Mouse (Mus musculus) cerebellum, adult 11-12 months (tissue): ENCODE data around the gene Pigs.

Experiments used
- DNase-seq: peaks from one replicate; pipeline ENCODE4 v3.0.0; 2022

Pigs gene

DNA sequence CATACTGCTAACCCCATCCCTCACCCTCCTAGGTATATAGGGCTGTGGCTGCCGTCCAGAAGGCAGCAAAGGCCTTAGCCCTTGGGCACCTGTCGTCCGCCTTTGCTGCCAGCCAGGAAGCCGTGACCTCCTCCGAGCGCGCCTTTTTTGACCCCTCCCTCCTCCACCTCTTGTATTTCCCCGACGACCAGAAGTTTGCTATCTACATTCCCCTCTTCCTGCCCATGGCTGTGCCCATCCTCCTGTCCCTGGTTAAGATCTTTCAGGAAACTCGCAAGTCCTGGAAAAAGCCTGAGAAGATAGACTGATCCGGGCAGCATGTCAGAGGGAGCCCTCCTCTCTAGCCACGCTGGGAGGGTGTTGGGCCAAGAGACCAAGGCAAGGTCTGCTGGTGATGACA lies 13.5 kb downstream of the Pigs start:
- DNase-seq: no peak

GRCm38 (mm10) chr11:78343381-78344327 lies 15.4 kb downstream of the Pigs start, which contains the start of gene Unc119:
Gene Unc119 (plus strand): TSS chr11:78343482.
- DNase-seq: peak; percentile 75

DNA sequence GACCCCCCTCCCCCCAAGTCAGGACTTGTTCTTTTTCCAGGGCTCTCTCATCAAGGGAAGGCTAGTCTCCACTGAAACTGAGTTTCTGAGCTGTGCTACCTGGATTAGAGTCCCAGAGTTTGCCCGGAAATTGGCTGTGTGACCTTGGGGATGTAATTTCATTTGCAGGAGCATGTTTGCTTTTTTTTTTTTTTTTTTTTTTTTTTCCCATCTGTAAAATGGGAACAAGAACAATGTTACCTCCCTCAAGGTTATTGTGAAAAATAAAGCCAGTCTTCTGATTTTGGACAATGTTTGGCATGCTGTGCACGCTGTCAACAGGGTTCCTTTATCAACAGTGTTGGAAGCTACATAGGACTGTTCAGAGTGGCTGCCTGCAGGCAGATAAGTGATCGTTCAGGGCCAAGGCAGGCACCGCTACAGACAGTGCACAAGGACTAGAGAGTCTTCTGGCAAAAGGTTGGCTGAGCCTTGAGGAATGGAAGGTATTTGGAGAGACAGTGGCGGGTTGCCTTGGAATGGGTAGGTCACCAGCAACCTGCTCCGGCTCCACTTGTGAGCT lies 16.2 kb downstream of the Pigs start:
- DNase-seq: no peak

GRCm38 (mm10) chr11:78344890-78345715 lies 16.9 kb downstream of the Pigs start:
- no peak for DNase-seq

- DNase-seq: no peak
These were observed 17.6 kb downstream of the Pigs start for GRCm38 (mm10) chr11:78345801-78346200.

DNA sequence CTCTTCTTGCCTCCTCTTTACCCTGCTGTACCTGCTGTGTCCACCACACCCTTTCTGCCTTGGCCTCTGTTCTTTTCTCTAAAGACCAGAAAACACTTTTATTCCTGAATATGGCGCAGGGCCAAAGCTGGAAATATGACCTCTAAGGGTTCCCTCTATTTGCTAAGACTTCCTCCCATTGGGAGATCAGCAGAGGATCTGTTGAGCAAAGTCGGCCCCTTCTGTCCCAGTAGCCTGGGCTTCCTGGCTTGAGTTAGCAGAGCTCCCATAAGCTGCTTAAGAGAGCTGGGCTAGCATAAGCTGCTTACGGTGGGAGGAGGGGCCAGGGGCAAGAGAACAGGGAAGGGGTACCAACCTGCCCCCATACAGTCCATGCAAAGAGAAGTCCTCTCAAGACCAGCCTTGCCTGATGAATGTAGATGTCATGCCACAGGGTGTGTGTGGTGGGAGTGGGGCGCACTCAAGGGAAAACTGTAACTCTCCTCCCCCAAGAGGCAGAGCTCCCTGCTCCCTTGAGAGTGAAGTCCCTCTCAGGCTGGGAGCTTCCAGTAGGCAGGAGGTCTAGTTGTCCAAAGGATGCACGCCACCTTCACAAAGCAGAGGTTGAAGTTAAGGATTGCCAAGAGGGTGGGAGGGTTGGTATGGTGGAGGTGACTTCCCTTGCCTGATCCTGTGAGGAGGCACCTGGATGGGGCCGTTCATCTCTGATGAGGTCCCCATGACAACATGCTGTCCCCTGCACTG lies 18.3 kb downstream of the Pigs start:
- no peak for DNase-seq

GRCm38 (mm10) chr11:78347070-78347754 lies 19.0 kb downstream of the Pigs start:
- DNase-seq: peak; percentile 69

- no peak for DNase-seq
These were observed 19.7 kb downstream of the Pigs start for GRCm38 (mm10) chr11:78347908-78348307.

GRCm38 (mm10) chr11:78348474-78348873 lies 20.3 kb downstream of the Pigs start:
- DNase-seq: no peak

DNA sequence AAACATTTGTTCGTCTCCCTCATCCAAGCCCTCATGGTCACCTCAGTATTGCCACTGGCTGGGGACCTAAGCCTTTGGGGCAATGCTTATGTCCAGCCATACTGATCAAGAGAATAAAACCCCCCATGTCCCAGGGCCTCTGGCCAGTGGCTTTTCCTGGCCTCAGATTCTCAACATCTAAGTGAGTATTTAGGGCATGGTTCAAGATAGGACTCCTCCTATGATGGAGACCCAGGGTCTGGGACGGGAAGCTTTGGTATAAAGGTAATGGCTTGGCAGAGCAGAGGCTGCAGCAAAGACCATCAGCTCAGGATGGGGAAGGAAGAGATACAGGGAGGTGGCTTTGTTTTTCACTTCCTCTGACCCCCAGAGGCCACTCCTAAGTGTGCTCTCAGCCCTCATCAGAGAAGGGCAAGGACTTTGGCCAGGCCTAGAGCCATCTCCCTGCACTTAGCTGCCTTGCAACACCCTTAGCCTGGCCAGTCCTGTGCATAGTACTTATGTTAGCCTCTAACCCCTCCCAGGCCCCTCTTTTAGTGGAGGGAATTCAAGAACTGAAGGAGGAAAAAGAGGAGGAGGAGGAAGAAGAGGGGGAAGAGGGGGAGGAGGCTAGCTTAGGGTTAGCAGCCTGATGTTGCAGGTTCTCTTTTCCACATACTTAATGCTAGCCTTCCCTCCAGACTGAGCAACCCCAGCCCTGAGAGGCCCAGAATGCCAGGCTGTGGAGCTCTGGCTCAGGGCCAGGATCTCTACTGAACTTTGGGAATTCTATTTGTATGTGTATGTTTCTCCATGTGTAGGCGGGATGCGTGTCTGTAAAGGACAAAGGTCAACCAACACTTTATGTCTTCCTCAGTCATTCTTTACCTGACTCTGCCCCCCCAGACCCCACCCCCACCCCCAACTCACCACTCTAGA lies 21.5 kb downstream of the Pigs start:
- no peak for DNase-seq

- no peak for DNase-seq
These were observed 24.9 kb downstream of the Pigs start for GRCm38 (mm10) chr11:78353081-78353480.

GRCm38 (mm10) chr11:78354905-78355304 lies 26.7 kb downstream of the Pigs start:
- no peak for DNase-seq

DNA sequence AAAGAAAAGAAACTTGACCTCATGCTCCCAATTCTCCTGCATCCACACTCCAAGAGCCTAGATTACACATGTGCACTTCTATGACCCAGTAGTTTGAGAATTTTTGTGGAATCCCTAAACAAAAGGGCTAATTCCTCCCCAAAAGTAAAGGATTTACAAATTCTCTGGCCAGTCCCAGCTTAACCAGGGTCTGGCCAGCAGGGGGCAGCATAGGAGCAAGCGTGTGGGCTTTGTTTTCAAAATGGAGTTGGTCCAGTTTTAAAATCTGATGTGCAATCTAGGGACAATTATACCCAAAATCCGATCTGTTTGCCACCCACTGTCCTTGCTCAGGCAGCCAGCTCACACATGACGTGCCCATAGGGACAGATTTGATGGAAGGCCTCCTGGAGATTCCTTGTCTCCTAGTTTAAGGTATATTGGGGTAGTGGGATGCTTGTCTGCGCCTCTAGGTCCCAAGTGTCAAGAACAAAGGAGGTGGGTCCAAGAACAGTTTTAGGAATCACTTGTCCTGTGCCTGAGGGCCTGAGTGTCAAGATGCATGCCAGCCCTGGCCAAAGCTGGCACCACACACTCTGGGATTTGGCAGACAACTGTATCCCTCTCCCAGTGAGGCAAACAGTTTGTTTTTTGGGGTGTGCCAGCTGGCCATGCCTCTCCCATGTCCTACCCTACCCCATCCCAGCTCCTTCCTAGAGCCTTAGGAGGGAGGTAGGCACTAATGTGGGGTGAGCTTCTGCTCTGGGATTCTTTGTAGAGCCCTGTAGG lies 27.4 kb downstream of the Pigs start:
- peak; percentile 59 for DNase-seq

DNA sequence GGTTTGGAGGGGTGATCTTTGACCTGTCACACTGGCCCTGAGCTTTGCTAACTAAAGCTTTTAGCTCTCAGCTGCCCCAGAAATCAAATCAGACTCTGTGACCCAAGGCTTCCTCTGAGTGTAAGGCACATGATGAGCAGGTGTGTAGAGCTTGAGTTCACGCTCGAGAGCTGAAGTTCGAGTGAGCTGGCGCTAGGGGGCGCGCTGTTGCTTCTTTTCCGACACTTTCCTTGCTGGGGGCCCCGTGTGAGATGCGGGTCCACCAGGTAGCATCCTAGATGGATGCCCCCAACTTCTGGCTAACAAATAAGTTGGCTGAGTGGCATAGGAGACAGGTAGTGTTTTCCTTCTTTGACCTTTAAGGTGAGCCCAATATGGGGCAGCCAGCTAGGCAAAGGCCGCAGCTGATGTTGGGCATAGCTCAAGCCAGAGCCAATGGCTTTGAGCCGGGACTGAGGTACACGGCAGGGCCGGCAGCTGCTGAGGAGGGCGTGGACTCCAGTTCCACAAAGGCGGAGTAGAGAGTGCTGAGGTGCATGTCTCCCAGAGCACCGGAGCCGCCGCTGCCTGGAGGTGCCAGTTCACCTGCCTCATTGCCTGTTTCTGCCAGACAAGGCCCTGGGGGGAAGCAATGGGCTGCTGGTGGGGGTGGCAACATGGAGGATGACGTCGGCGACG lies 30.3 kb downstream of the Pigs start:
- no peak for DNase-seq

- peak; percentile 65 for DNase-seq
These were observed 32.0 kb downstream of the Pigs start for GRCm38 (mm10) chr11:78360125-78360788.

GRCm38 (mm10) chr11:78360789-78361131 lies 32.5 kb downstream of the Pigs start:
- DNase-seq: no peak

DNA sequence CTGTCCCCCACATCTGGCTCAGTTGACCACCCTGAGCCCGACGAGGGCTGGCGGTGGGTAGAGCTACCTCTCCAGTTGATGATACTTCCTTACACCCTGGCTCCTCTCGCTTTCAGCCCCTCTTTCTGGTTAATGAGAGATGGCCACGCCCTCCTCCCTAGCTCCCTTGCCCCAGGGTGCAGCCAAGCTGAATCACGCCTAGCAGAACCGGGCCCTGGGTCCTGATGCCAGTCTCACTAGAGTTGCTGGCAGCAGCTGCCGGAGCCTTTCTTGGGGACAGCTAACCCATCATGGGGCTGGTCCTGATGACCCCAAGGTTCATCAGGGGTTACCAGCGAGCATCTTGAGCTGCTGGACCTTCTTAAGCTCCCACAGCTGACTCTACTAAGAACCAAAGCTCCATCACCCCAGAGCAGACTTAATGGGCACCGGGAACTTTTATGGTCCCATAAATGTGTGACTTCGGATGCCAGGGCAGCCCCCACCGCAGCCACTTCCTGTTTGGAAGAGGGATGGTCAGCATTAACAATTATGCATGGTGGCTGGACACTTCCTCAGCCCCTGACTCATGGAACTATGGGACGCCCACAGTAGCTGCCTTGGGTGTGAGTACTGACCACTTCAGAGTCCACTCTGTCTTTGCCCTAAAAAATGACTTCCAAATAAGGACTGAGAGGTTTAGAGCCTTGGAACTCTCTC lies 35.2 kb downstream of the Pigs start:
- no peak for DNase-seq

DNA sequence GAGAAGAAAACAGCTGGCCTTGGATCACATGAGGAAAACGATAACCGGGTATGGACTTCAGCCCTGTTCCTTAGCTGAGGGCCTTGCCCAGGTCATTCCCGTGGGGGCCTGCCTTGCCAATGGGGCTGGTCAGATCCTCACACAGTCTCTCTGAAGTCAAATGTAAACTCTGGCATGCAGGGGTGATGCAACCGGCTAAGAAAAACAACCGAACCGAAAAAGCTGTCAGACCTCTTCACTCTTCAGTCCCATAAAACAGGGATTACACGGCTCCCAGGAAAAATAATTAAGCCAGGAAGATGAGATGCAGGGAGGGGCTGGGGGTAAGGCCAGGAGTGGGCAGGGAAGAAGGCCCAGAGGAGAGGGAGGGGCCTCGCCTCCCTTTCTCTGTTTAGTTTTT lies 35.9 kb downstream of the Pigs start:
- no peak for DNase-seq
